Mouse (Mus musculus) ES-Bruce4 (cell line): ENCODE results near the gene Rnf168. TPM values are rescaled to one million over a fixed set of nuclear protein-coding genes. Genes with fewer than 3 reads are reported as not detected.

Experiments
- H3K27ac ChIP-seq: 2 replicates; pipeline ENCODE4 v1.5.1; 2012; ENCODE audit warnings: low read length, inconsistent platforms; ENCODE audit not compliant: insufficient read depth
- H3K27me3 ChIP-seq: 2 replicates; pipeline ENCODE4 v1.6.1; 2012; ENCODE audit warnings: mild to moderate bottlenecking, low read length, inconsistent platforms; ENCODE audit not compliant: control insufficient read depth, poor library complexity, insufficient read depth, severe bottlenecking
- H3K36me3 ChIP-seq: 2 replicates; pipeline ENCODE4 v1.6.1; 2012; ENCODE audit warnings: inconsistent platforms, mild to moderate bottlenecking, low read length, moderate library complexity; ENCODE audit not compliant: control insufficient read depth, poor library complexity, insufficient read depth, severe bottlenecking
- H3K4me1 ChIP-seq: one replicate; pipeline ENCODE4 v1.8.1; 2011; ENCODE audit warnings: low read length; ENCODE audit not compliant: control insufficient read depth, insufficient read depth
- H3K4me3 ChIP-seq: 2 replicates; pipeline ENCODE4 v1.5.1; 2011; ENCODE audit warnings: low read depth, mild to moderate bottlenecking, low read length
- H3K9ac ChIP-seq: 2 replicates; pipeline ENCODE4 v1.6.1; 2012; ENCODE audit warnings: low read depth, mild to moderate bottlenecking, inconsistent platforms; ENCODE audit not compliant: poor library complexity, severe bottlenecking
- H3K9me3 ChIP-seq: replicated peaks from 2 replicates; pipeline ENCODE4 v1.6.1; 2012; ENCODE audit warnings: mild to moderate bottlenecking, low read length, inconsistent platforms; ENCODE audit not compliant: control insufficient read depth, poor library complexity, insufficient read depth, severe bottlenecking
- CTCF ChIP-seq: IDR thresholded peaks from one replicate; pipeline ENCODE4 v1.8.1; 2011; ENCODE audit warnings: low read depth, low read length
- EP300 ChIP-seq: IDR thresholded peaks from 2 replicates; pipeline ENCODE4 v1.6.1; 2011; ENCODE audit warnings: low read depth, low read length; ENCODE audit not compliant: insufficient read depth
- POLR2A ChIP-seq: IDR thresholded peaks from one replicate; pipeline ENCODE4 v1.8.1; 2011; ENCODE audit warnings: low read length; ENCODE audit not compliant: insufficient read depth
- polyA plus RNA-seq: library from polyadenylated mRNA; stranded (reverse); fragments of >200 nt; gene quantifications from 2 replicates; pipeline ENCODE4 v1.2.4, GENCODE M21; 2011; ENCODE audit warnings: low read depth; ENCODE audit not compliant: missing spikeins, insufficient read depth, insufficient read length

The Rnf168 gene
- polyA plus RNA-seq, 1 experiment = 31.0 TPM

DNA sequence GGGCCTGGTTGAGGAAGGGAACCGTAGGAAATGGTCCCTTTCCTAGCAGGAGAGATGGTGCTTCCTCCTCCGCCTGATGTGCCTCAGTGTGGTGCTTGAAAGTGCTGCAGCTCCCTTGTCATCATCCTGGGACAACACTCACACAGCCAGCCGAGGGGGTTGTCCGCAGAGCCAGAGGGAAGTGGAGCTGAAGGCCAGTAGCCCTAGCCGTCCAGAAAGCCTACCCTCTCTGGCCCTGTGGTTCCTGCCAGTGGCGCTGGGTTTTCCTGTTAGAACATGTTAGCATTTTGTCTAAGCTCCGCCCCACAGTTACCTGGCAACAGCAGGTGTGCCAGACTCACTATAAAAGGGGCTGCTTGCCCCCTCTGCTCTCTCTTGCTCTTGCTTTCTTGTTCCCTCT is 46.7 kb downstream of the Rnf168 start:
- TF ChIP-seq EP300 (no peak), CTCF (no peak), POLR2A (peak; percentile 79)
- peak overlapping the region; percentile 73 for H3K27ac ChIP-seq
- no peaks in the 10 kb centered on the region for H3K27me3 ChIP-seq
- peak overlapping the region; percentile 68 for H3K4me3 ChIP-seq
- no peaks in the 10 kb centered on the region for H3K4me1 ChIP-seq
- no peaks in the 10 kb centered on the region for H3K36me3 ChIP-seq
- H3K9ac ChIP-seq = peak overlapping the region; percentile 41
- no peaks in the 10 kb centered on the region; the same call in 1 of the 2 replicates for H3K9me3 ChIP-seq

DNA sequence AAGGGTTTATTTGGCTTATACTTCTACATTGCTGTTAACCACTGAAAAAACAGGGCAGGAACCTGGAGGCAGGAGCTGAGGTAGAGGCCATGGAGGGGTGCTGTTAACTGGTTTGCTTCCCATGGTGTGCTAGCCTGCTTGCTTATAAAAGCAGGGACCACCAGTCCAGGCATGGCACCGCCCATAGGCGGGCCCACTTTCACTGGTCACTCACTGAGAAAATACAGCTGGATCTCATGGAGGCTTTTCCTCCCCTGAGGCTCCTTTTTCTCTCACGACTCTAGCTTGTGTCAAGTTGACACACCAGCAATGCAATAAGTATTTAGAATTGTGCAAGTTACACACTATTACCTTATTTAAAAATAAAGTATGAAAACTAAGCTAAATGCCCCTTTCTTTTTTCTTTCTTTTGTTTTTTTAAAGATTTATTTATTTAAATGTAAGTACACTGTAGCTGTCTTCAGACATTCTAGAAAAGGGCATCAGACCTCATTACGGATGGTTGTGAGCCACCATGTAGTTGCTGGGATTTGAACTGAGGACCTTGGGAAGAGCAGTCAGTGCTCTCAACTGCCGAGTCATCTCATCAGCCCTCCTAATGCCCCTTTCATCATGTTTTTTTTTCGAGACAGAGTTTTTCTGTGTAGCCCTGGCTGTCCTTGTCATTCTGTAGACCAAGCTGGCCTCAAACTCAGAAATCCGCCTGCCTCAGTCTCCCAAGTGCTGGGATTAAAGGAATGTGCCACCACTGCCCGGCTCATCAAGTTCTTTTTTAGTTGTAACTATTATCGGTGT is 53.8 kb downstream of the Rnf168 start:
- peaks cover 1% of the 10 kb centered on the region for H3K4me1 ChIP-seq
- H3K27me3 ChIP-seq = no peaks in the 10 kb centered on the region
- no peak for TF ChIP-seq POLR2A
- TF ChIP-seq CTCF = no peak
- TF ChIP-seq EP300 = no peak
- H3K36me3 ChIP-seq = no peaks in the 10 kb centered on the region
- peak overlapping the region; percentile 20 for H3K27ac ChIP-seq
- peak overlapping the region; percentile 44 for H3K9ac ChIP-seq
- H3K4me3 ChIP-seq = peak overlapping the region; percentile 34
- H3K9me3 ChIP-seq = no peaks in the 10 kb centered on the region

DNA sequence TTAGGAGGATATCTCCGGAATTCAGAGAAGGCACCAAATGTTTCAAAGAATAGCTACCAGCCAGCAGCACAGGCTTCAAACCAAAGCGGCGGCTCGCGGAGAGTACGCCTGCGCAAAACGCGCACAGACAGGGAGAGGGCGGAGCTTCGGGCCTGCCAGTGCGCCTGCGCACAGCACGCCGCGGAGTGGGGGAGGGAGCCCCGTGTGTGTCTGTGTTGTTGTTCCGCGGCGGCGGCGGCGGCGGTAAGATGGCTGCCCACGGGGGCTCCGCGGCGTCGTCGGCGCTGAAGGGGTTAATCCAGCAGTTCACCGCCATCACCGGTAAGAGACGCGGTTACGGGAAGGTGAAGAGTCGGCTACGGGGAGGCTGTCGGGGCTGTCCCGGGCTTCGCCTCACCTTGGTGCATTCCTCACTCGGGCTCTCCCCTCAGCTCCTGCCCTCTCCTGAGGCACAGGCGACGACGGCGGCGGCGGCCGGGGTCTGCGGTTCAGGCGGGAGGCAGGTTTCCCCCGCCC is 54.8 kb downstream of the Rnf168 start, which contains the start of gene Ubxn7:
TSS of gene Ubxn7 (plus strand) at position 218 of the 516 bp plus-strand sequence.
- Histone ChIP-seq H3K4me3 (peak within 1 kb of the TSS; percentile 82), H3K27ac (peak within 1 kb of the TSS; percentile 86), H3K27me3 (no peaks in the 10 kb centered on the region), H3K4me1 (peaks cover 3% of the 10 kb centered on the region), H3K9me3 (no peaks in the 10 kb centered on the region), H3K36me3 (no peaks in the 10 kb centered on the region), H3K9ac (peak within 1 kb of the TSS; percentile 94)
- TF ChIP-seq EP300 (0 out of 2 replicates have a peak, but pooled peaks have one; percentile 11), POLR2A (peak; percentile 73), CTCF (no peak)

DNA sequence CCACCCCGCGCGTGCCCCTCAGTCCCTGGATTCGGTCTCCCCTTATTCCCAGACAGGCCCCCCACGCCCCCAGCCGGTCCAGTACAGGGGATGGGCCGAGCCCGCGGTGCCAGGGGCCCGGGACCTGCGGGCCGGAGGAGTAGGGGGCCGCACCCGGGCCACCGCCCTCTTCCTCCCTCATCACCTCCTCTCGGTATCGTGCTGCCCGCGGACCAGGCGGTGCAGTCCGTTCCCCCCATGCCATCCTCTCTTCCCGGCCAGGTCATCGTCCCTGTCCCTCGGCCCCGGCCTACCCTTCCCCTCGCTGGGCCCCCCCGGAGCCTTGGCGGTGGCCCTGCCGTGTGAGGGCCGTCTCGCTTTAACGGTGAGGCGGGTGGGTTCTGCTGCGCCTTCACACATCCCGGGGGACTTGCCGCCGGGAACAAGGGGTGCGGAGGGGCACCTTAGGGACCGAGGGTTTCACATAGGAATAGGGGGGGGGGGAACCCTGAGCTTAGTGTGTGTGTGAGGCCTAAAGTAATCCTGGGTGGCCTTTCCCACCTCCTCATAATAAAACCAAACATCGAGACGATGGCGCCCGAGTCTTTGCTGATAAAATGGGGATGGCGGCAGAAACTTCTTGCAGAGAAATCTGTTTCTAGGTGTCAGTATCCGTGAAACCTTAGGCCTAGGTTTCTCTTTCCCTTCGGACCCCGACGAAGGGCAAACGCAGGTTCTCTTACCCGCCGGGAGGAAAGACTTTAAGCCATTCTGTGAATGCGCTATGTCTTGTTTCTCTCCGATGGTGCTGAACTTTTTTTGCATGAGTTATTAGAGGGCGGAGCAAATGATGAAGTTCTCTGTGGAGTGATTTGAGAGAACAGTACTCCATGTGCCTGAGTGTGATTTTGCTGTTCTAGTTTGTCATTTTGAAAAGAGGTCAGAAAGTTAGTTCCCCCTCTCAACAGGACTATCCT is 55.6 kb downstream of the Rnf168 start:
- no peaks in the 10 kb centered on the region for H3K9me3 ChIP-seq
- H3K4me1 ChIP-seq = peaks cover 3% of the 10 kb centered on the region
- TF ChIP-seq POLR2A (no peak), CTCF (no peak), EP300 (no peak)
- no peaks in the 10 kb centered on the region for H3K27me3 ChIP-seq
- H3K9ac ChIP-seq = peak overlapping the region; percentile 94
- H3K27ac ChIP-seq = peak overlapping the region; percentile 86
- H3K4me3 ChIP-seq = peak overlapping the region; percentile 82
- no peaks in the 10 kb centered on the region for H3K36me3 ChIP-seq

DNA sequence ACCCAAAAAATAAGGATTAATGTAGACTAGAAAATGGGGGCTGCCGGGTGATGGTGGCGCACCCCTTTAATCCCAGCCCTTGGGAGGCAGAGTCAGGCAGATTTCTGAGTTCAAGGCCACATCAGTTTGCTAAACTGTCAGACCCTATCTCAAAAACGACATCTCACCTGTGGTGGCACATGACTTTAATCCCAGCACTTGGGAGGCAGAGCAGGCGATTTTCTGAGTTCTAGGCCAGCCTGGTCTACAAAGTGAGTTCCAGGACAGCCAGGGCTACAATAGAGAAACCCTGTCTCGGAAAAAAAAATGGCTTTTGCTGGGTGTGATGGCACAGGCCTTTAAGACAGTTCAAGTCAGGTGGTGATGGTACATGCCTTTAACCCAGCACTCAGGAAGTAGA is 57.9 kb downstream of the Rnf168 start:
- no peaks in the 10 kb centered on the region for H3K9me3 ChIP-seq
- no peak overlapping the region for H3K9ac ChIP-seq
- H3K4me3 ChIP-seq = no peak overlapping the region
- H3K36me3 ChIP-seq = no peaks in the 10 kb centered on the region
- TF ChIP-seq POLR2A (no peak), CTCF (no peak), EP300 (no peak)
- peaks cover 3% of the 10 kb centered on the region for H3K4me1 ChIP-seq
- H3K27ac ChIP-seq = no peak overlapping the region
- no peaks in the 10 kb centered on the region for H3K27me3 ChIP-seq
